Mouse (Mus musculus) midbrain, embryonic 11.5 days (tissue): ENCODE results near the gene Ermap. TPM values are rescaled to one million over a fixed set of nuclear protein-coding genes. Genes with fewer than 3 reads are reported as not detected.

ENCODE experiments used
- ATAC-seq: fragments of 200-750 bp; cut with Nextera tagmentation; 2 replicates; pipeline ENCODE4 v1.8.0; 2017; ENCODE audit warnings: moderate TSS enrichment, moderate library complexity; ENCODE audit not compliant: low FRiP score
- DNase-seq: peaks from one replicate; pipeline ENCODE4 v3.0.0; 2015; ENCODE audit warnings: low spot score; ENCODE audit errors: missing footprints
- H3K27ac ChIP-seq: fragments of 300-500 bp; sonication (generic); 2 replicates; pipeline ENCODE4 v1.5.1; 2014; ENCODE audit warnings: low read depth, low read length
- H3K27me3 ChIP-seq: fragments of 300-500 bp; sonication (generic); 2 replicates; pipeline ENCODE4 v1.6.1; 2014; ENCODE audit warnings: mild to moderate bottlenecking, low read length, moderate library complexity, mixed read lengths; ENCODE audit not compliant: control insufficient read depth, insufficient read depth
- H3K36me3 ChIP-seq: fragments of 300-500 bp; sonication (generic); 2 replicates; pipeline ENCODE4 v1.6.1; 2014; ENCODE audit warnings: mild to moderate bottlenecking, low read length, moderate library complexity, mixed read lengths; ENCODE audit not compliant: control insufficient read depth, insufficient read depth
- H3K4me1 ChIP-seq: fragments of 300-500 bp; sonication (generic); 2 replicates; pipeline ENCODE4 v1.6.1; 2014; ENCODE audit warnings: low read length; ENCODE audit not compliant: control insufficient read depth, insufficient read depth
- H3K4me2 ChIP-seq: fragments of 300-500 bp; sonication (generic); 2 replicates; pipeline ENCODE4 v1.6.1; 2014; ENCODE audit warnings: mild to moderate bottlenecking, moderate library complexity
- H3K4me3 ChIP-seq: fragments of 300-500 bp; sonication (generic); 2 replicates; pipeline ENCODE4 v1.5.1; 2014; ENCODE audit warnings: low read depth, low read length
- H3K9ac ChIP-seq: fragments of 300-500 bp; sonication (generic); 2 replicates; pipeline ENCODE4 v1.6.1; 2014; ENCODE audit warnings: low read length
- H3K9me3 ChIP-seq: fragments of 300-500 bp; sonication (generic); 2 replicates; pipeline ENCODE4 v1.6.1; 2016; ENCODE audit warnings: low read length; ENCODE audit not compliant: control insufficient read depth
- WGBS: fragments of 180-500 bp; shearing (Covaris S2); extraction: QIAGEN DNeasy Blood & Tissue Kit; methylation state at CpG from one replicate; pipeline ENCODE4 v1.1.7; 2014; 5-methylcytosine and 5-hydroxymethylcytosine counted together
- polyA plus RNA-seq: library from polyadenylated mRNA; unstranded; fragments of >200 nt; fragmentation: Nextera tagmentation; extraction: Ambion mirVana; gene quantifications from 2 replicates; pipeline ENCODE4 v1.2.1, GENCODE M21; 2014

Gene Ermap
- polyA plus RNA-seq, 1 experiment from 2014 or later: 7.7 TPM

DNA sequence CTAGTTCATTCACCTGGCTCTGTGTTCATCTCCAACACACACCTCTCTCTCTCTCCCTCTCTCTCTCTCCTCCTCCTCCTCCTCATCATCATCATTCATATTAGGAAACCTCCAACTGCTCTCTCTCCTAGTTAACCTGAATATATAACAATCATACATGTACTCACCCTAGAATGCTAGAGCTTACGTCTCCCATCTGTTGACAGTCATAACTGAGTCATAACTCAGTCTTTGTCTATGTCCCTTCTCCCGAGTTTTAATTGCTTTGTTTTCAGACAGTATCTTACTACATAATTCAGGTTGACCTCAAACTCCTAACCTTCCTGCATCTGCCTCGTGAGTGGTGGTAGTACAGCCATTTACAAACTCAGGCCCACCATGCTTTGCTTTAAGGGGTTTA lies 1.5 kb upstream of the Ermap start:
- H3K4me2 ChIP-seq: no peak overlapping the region; the same call in 1 of the 2 replicates
- no peaks in the 10 kb centered on the region for H3K27me3 ChIP-seq
- H3K4me3 ChIP-seq: no peak overlapping the region
- no peak for DNase-seq
- H3K9ac ChIP-seq: no peak overlapping the region
- no peak for ATAC-seq
- no peaks in the 10 kb centered on the region for H3K36me3 ChIP-seq
- H3K4me1 ChIP-seq: peaks cover 4% of the 10 kb centered on the region
- no peaks in the 10 kb centered on the region for H3K9me3 ChIP-seq
- WGBS: 77% methylated on average over 3 of the region's 3 CpGs
- no peak overlapping the region for H3K27ac ChIP-seq

DNA sequence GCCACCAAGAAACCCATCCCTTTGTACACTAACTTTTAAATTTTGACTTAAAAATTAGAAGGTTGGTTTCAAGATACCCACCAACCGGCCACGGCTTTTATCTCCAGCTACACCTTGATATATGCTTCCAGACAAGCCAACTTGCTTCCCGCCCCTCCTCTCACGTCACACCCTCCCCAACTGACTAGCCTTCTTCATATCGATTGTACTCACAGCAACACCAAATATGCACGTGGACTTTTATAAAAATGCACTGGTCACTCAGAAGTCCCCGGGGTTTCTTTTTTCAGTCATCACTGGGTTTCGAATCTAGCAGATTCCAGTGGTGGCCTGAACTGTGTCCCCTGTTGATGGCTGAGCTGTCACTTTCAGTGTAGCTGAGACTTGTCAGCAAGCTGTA lies 807 bp upstream of the Ermap start:
- Histone ChIP-seq H3K27ac (no peak overlapping the region), H3K9ac (no peak overlapping the region), H3K4me1 (no peaks in the 10 kb centered on the region), H3K36me3 (no peaks in the 10 kb centered on the region), H3K27me3 (no peaks in the 10 kb centered on the region), H3K4me2 (peak overlapping the region; percentile 4; the same call in 1 of the 2 replicates), H3K9me3 (no peaks in the 10 kb centered on the region), H3K4me3 (no peak overlapping the region)
- DNase-seq (no peak), ATAC-seq (no peak)
- WGBS: 83% methylated on average over 8 of the region's 8 CpGs

GRCm38 (mm10) chr4:119189392-119189791 lies 419 bp downstream of the Ermap start:
- 57% methylated on average over 6 of the region's 6 CpGs for WGBS
- no peaks in the 10 kb centered on the region for H3K36me3 ChIP-seq
- no peaks in the 10 kb centered on the region for H3K27me3 ChIP-seq
- DNase-seq: no peak
- H3K4me1 ChIP-seq: no peaks in the 10 kb centered on the region
- no peak overlapping the region for H3K4me2 ChIP-seq
- H3K9ac ChIP-seq: no peak overlapping the region
- no peak for ATAC-seq
- H3K9me3 ChIP-seq: no peaks in the 10 kb centered on the region
- no peak overlapping the region for H3K4me3 ChIP-seq
- H3K27ac ChIP-seq: 0 out of 2 replicates have a peak overlapping the region, but pooled peaks have one; percentile 30

DNA sequence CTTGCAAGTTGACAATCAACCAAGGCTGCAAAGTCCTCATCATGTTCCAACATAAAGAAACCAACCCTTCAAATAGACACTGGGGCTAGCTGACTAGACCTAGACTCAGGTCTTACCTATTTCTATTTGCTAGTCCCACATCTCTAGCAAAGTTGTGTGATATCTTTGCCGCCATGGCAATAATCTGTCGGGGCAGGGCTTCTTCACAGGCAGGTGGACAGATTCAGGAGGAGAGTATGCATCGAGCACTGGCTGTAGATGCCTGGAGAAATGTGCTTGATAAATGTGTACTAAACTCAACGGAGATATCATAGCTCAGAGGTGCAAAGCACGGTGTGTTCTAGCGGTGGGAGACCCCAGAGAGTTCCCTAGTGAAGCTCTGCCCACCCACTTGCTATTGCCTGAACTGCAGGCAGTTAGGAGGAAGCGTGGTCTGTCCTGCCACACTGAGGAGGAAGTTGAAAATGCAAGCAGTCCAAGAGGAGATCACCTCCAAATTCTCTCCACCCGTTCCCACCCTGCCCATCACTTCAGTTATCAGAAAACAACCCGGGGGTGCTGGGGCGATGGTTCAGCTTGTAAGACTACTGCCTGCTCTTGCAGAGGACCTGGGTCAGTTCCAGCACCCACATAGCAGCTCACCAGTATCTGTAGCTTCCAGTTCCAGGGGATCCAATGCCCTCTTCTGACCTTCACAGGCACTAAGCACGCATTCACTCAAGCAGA lies 1.6 kb downstream of the Ermap start:
- Histone ChIP-seq H3K4me1 (no peaks in the 10 kb centered on the region), H3K4me2 (no peak overlapping the region), H3K9ac (no peak overlapping the region), H3K36me3 (no peaks in the 10 kb centered on the region), H3K27ac (no peak overlapping the region), H3K9me3 (no peaks in the 10 kb centered on the region), H3K4me3 (no peak overlapping the region), H3K27me3 (no peaks in the 10 kb centered on the region)
- 58% methylated on average over 11 of the region's 11 CpGs for WGBS
- DNase-seq: peak; percentile 28
- no peak for ATAC-seq

GRCm38 (mm10) chr4:119185771-119186170 lies 4.0 kb downstream of the Ermap start:
- no peaks in the 10 kb centered on the region for H3K36me3 ChIP-seq
- no peak overlapping the region for H3K4me2 ChIP-seq
- H3K4me3 ChIP-seq: no peak overlapping the region
- no peaks in the 10 kb centered on the region for H3K4me1 ChIP-seq
- no peak overlapping the region for H3K27ac ChIP-seq
- ATAC-seq (no peak), DNase-seq (no peak)
- H3K27me3 ChIP-seq: no peaks in the 10 kb centered on the region
- no peaks in the 10 kb centered on the region for H3K9me3 ChIP-seq
- no peak overlapping the region for H3K9ac ChIP-seq
- WGBS: 82% methylated on average over 4 of the region's 4 CpGs

GRCm38 (mm10) chr4:119183525-119183924 lies 6.3 kb downstream of the Ermap start:
- WGBS: 43% methylated on average over 1 of the region's 1 CpGs
- H3K4me1 ChIP-seq: no peaks in the 10 kb centered on the region
- ATAC-seq (no peak), DNase-seq (no peak)
- no peaks in the 10 kb centered on the region for H3K9me3 ChIP-seq
- H3K9ac ChIP-seq: no peak overlapping the region
- H3K27ac ChIP-seq: no peak overlapping the region
- no peaks in the 10 kb centered on the region for H3K36me3 ChIP-seq
- no peaks in the 10 kb centered on the region for H3K27me3 ChIP-seq
- no peak overlapping the region for H3K4me3 ChIP-seq
- H3K4me2 ChIP-seq: no peak overlapping the region

DNA sequence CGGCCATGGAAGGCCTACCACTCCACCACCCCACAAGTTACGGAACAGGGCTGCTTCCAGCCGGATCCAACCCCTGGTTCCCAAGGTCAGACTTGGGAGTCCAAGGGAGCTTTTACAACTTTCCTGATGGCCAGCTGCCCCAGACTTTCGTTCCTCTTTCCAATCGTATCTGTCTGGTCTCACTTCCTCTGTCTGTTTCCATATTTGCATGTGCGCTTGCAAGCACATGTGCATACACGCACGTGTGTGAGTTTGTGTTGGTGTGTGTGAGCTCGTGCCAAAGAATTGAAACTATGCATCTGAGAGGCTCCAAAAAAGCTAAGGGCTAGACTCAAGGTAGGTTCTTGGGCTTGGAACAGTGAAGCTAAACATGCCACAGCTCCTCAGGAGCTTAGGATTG lies 8.4 kb downstream of the Ermap start:
- 89% methylated on average over 9 of the region's 9 CpGs for WGBS
- Histone ChIP-seq H3K9me3 (no peaks in the 10 kb centered on the region), H3K4me2 (no peak overlapping the region), H3K4me3 (no peak overlapping the region), H3K27ac (no peak overlapping the region), H3K27me3 (no peaks in the 10 kb centered on the region), H3K4me1 (no peaks in the 10 kb centered on the region), H3K9ac (no peak overlapping the region), H3K36me3 (no peaks in the 10 kb centered on the region)
- DNase-seq (no peak), ATAC-seq (no peak)

- H3K27ac ChIP-seq: no peak overlapping the region
- H3K9ac ChIP-seq: no peak overlapping the region
- no peaks in the 10 kb centered on the region for H3K36me3 ChIP-seq
- H3K9me3 ChIP-seq: no peaks in the 10 kb centered on the region
- DNase-seq: no peak
- H3K27me3 ChIP-seq: no peaks in the 10 kb centered on the region
- H3K4me3 ChIP-seq: no peak overlapping the region
- WGBS: 55% methylated on average over 4 of the region's 4 CpGs
- no peaks in the 10 kb centered on the region for H3K4me1 ChIP-seq
- no peak overlapping the region for H3K4me2 ChIP-seq
- ATAC-seq: no peak
Measured at GRCm38 (mm10) chr4:119180133-119180707, 9.6 kb downstream of the Ermap start.

- Histone ChIP-seq H3K9ac (no peak overlapping the region), H3K27me3 (no peaks in the 10 kb centered on the region), H3K36me3 (no peaks in the 10 kb centered on the region), H3K4me2 (no peak overlapping the region), H3K9me3 (no peaks in the 10 kb centered on the region), H3K4me3 (no peak overlapping the region), H3K4me1 (no peaks in the 10 kb centered on the region), H3K27ac (no peak overlapping the region)
- WGBS: 82% methylated on average over 18 of the region's 18 CpGs
- no peak for DNase-seq
- ATAC-seq: no peak
Measured at GRCm38 (mm10) chr4:119178331-119178730, 11.5 kb downstream of the Ermap start.
